Mouse (Mus musculus): Measurements from ENCODE around the gene Cfap46. TPM values are rescaled to one million over a fixed set of nuclear protein-coding genes. Genes with fewer than 3 reads are reported as not detected.
"Not testable (repeated sequence)": the region's sequence is repeated elsewhere in the genome, so short reads cannot be mapped to it uniquely, and the experiment has no call there.

The Cfap46 gene
- total RNA-seq, 2 experiments from 2014 or later = 1.9 to 5.3 TPM

DNA sequence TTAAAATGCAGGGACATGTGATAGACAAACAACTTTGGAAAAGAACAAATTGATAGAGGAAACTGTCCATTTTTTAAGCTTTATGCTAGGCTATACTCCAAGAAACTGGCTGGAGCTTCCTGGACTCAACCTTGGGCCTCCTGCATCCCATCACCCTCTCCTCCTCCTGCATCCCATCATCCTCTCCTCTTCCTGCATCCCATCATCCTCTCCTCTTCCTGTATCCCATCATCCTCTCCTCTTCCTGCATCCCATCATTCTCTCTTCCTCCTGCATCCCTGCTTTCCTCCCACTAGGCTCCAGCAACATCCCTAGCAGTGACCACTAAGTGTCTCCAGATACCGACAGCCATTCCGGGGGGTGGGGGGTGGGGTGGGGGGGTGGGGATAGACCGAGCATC is 7.2 kb downstream of the Cfap46 start:
- DNase-seq (ENCODE audit: low spot score in 2 of 2) = no peak
- intact Hi-C loops (cut with DNase I) = no loop called here

- intact Hi-C loops (cut with DNase I) = no loop called here
- DNase-seq (ENCODE audit: low spot score in 2 of 2) = peak in 1 of 2 experiments; percentile 21
Observed at GRCm38 (mm10) chr7:139666871-139667270, 16.7 kb downstream of the Cfap46 start.

DNA sequence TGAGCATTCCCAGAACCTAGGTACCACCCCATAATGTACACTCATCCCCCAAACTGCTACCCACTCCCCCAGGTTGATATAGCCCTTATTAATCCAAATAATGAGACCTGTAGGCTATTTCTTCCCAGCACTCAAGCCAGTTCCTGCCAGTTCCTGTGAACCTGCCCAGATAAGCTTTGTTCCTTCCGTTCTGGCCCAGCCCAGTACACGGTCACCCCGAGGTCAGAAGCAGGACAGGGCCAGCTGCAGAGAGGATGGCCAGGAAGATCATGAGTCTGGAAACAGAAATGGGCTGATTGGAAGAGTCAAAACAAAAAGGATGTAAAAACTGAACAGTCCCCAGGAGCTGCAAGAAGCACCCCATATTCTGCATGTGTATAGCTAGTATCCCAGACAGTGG is 20.3 kb downstream of the Cfap46 start:
- DNase-seq (ENCODE audit: low spot score in 2 of 2) = no peak
- intact Hi-C loops (cut with DNase I) = no loop called here

DNA sequence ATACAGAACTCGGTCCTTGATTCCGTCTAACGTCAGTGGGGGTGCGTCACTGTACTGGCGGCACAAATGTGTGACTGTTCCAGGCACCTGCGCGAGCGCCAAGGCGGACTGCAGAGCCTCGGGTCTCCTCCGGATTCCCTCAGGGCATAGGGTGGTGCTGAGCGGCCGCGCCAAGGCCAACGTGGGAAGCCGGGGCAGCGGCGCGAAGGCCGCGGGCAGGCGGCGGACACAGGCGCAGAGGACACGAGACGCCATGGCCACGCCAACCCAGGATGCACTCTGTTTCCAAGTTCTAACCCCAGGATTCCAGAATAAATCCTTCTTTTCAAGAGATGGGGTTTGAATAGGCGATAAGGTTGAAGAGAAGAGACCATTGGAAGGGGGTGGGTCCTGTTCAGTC is 23.7 kb downstream of the Cfap46 start:
- intact Hi-C loops (cut with DNase I); DNase-seq (ENCODE audit: low spot score in 2 of 2): not testable (repeated sequence)

- DNase-seq (ENCODE audit: low spot score in 2 of 2) = no peak
- intact Hi-C loops (cut with DNase I) = loop anchor here (5.0 to 10.0 kb wide), 3 partner anchors 213 to 415 kb away; no protein-coding TSS in a partner anchor
Observed at GRCm38 (mm10) chr7:139649698-139650097, 33.9 kb downstream of the Cfap46 start.

- peak; percentile 86 to 89 for DNase-seq (ENCODE audit: low spot score in 2 of 2)
- intact Hi-C loops (cut with DNase I) = loop anchor here (1.0 to 10.0 kb wide), 4 partner anchors 36 to 417 kb away; no protein-coding TSS in a partner anchor
Observed at GRCm38 (mm10) chr7:139648107-139648824, 35.4 kb downstream of the Cfap46 start.

- DNase-seq (ENCODE audit: low spot score in 2 of 2) = no peak
- intact Hi-C loops (cut with DNase I) = no loop called here
Observed at GRCm38 (mm10) chr7:139633393-139633792, 50.2 kb downstream of the Cfap46 start.

- intact Hi-C loops (cut with DNase I) = no loop called here
- DNase-seq (ENCODE audit: low spot score in 2 of 2) = no peak
Observed at GRCm38 (mm10) chr7:139625156-139625555, 58.5 kb downstream of the Cfap46 start.

DNA sequence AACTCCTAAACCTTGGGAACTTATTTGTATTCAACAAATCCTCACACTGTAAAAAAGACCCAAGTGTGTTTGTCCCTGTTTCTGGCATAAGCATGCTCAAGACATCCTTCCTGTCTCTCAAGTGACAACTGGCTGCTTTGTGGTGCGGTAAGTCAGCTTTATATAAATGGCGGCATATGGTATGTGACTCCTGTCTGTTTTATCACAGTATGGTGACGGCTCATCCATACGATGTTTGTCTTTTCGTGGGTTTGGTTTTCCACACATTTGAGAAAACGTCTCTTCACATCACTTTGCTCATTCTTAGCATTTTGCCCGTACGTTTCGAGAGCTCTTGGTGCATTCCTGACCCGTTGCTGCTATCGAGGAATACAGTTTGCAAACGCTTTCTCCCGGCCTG is 61.0 kb downstream of the Cfap46 start:
- DNase-seq (ENCODE audit: low spot score in 2 of 2) = no peak
- intact Hi-C loops (cut with DNase I) = no loop called here

GRCm38 (mm10) chr7:139615767-139616766 is 67.5 kb downstream of the Cfap46 start:
- peak; percentile 70 for DNase-seq (ENCODE audit: low spot score in 2 of 2)
- intact Hi-C loops (cut with DNase I) = no loop called here

DNA sequence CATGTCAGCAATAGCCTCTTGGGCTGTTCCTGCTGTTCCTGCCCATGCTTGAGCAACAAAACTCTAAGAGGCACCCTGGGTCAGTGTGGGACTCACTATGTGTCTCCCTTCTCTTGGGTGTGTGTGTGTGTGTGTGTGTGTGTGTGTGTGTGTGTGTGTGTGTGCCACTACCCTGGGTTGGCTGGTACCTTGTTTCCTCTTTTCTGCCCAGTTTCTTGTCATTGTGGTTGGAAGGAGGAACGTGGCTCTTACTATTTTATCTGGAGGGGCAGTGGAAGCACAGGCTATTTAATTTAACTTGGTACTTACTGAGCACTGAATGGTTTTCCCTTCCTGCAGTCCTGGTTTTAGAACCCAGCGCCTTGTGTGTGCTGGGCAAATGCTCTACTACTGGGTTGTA is 73.3 kb downstream of the Cfap46 start:
- intact Hi-C loops (cut with DNase I) = no loop called here
- no peak for DNase-seq (ENCODE audit: low spot score in 2 of 2)

DNA sequence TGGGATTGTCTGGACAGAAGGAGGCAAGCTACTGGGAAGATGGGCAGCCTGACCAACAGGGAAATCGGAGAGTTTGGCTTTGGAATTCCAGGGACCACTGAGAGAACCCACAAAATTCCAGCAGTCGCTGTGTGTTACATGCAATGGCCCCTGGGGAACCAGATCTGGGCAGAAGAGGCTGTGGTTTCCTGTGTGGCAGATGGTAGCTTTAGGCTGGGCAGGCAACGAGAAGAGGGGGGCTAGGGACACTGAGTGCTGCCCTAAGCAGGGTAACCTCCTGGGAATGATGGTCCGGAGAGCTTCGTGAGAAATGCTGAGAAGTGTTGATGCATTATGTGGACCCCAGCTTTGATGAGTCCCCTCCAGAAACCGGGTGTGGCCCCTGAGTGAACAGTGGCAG is 87.8 kb downstream of the Cfap46 start:
- intact Hi-C loops (cut with DNase I) = no loop called here

GRCm38 (mm10) chr7:139595311-139595710 is 88.3 kb downstream of the Cfap46 start:
- no peak for DNase-seq (ENCODE audit: low spot score in 2 of 2)
- intact Hi-C loops (cut with DNase I) = no loop called here

More for the DNA sequence above, 87.8 kb downstream of the Cfap46 start:
- DNase-seq (ENCODE audit: low spot score in 2 of 2) = no peak

DNA sequence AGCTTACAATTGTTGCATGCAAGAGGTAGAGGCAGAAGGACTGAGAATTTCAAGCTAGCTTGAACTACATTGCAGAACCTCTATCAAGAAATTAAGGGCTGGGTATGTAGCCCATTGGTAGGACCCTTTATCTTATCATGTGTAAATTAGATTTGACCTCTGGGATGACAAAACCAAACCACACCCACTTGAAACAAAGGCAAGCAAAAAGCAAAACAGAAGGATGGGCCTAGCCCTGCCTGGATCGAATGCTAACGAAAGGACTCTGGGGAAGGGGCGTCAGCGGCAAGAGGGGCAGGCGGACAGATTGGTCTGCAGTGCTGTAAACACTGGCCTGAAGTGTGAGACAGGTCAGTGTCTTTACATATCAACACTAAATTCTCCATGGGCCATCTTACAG is 92.3 kb downstream of the Cfap46 start:
- intact Hi-C loops (cut with DNase I) = no loop called here
- no peak for DNase-seq (ENCODE audit: low spot score in 2 of 2)

GRCm38 (mm10) chr7:139590302-139590701 is 93.3 kb downstream of the Cfap46 start:
- DNase-seq (ENCODE audit: low spot score in 2 of 2) = peak in 1 of 2 experiments; percentile 43

GRCm38 (mm10) chr7:139587919-139588318 is 95.7 kb downstream of the Cfap46 start:
- DNase-seq (ENCODE audit: low spot score in 2 of 2) = no peak
- intact Hi-C loops (cut with DNase I) = no loop called here

More at GRCm38 (mm10) chr7:139590302-139590701, 93.3 kb downstream of the Cfap46 start:
- intact Hi-C loops (cut with DNase I) = no loop called here

- DNase-seq (ENCODE audit: low spot score in 2 of 2) = no peak
- intact Hi-C loops (cut with DNase I) = no loop called here
Observed at GRCm38 (mm10) chr7:139585183-139585821, 98.3 kb downstream of the Cfap46 start.

- peak in 1 of 2 experiments; percentile 26 for DNase-seq (ENCODE audit: low spot score in 2 of 2)
- intact Hi-C loops (cut with DNase I) = loop anchor here (5.0 kb wide), 1 partner anchor 97 kb away; no protein-coding TSS in a partner anchor
Observed at GRCm38 (mm10) chr7:139584221-139585175, 99.1 kb downstream of the Cfap46 start.
